Mouse (Mus musculus): ENCODE measurements around the gene Tsnax. TPM values are rescaled to one million over a fixed set of nuclear protein-coding genes. Genes with fewer than 3 reads are reported as not detected.

Tsnax gene
- polyA plus RNA-seq, 1 experiment from 2014 or later = 128 TPM

GRCm38 (mm10) chr8:124995776-124996175 lies 17.0 kb upstream of the Tsnax start:
- Histone ChIP-seq H3K36me3 (no peaks in the 10 kb centered on the region), H3K9me3 (peaks cover 11% of the 10 kb centered on the region; the same call in 1 of the 2 replicates), H3K27me3 (ENCODE audit: insufficient read depth, poor library complexity, severe bottlenecking) (peaks cover 13% of the 10 kb centered on the region; the same call in 1 of the 2 replicates), H3K4me1 (replicated peaks) (peaks cover 8% of the 10 kb centered on the region; the same call in 1 of the 2 replicates), H3K27ac (no peak overlapping the region), H3K4me3 (no peak overlapping the region)
- WGBS = 79% methylated on average over 2 of the region's 2 CpGs
- DNase-seq (ENCODE audit: low spot score) = no peak

GRCm38 (mm10) chr8:125024085-125024484 lies 11.3 kb downstream of the Tsnax start:
- no peak overlapping the region for H3K4me3 ChIP-seq
- H3K4me1 ChIP-seq (replicated peaks) = no peaks in the 10 kb centered on the region
- 92% methylated on average over 8 of the region's 8 CpGs for WGBS
- no peak for DNase-seq (ENCODE audit: low spot score)
- H3K9me3 ChIP-seq = no peaks in the 10 kb centered on the region
- no peak overlapping the region for H3K27ac ChIP-seq
- H3K36me3 ChIP-seq = peaks cover 66% of the 10 kb centered on the region
- H3K27me3 ChIP-seq (ENCODE audit: insufficient read depth, poor library complexity, severe bottlenecking) = no peaks in the 10 kb centered on the region

GRCm38 (mm10) chr8:125027211-125027610 lies 14.4 kb downstream of the Tsnax start:
- Histone ChIP-seq H3K4me3 (no peak overlapping the region), H3K4me1 (replicated peaks) (no peaks in the 10 kb centered on the region), H3K9me3 (no peaks in the 10 kb centered on the region), H3K27me3 (ENCODE audit: insufficient read depth, poor library complexity, severe bottlenecking) (no peaks in the 10 kb centered on the region), H3K36me3 (peaks cover 86% of the 10 kb centered on the region), H3K27ac (no peak overlapping the region)
- 95% methylated on average over 3 of the region's 3 CpGs for WGBS
- no peak for DNase-seq (ENCODE audit: low spot score)

GRCm38 (mm10) chr8:125028841-125029240 lies 16.0 kb downstream of the Tsnax start:
- 89% methylated on average over 5 of the region's 5 CpGs for WGBS
- Histone ChIP-seq H3K4me3 (no peak overlapping the region), H3K27ac (no peak overlapping the region), H3K27me3 (ENCODE audit: insufficient read depth, poor library complexity, severe bottlenecking) (no peaks in the 10 kb centered on the region), H3K4me1 (replicated peaks) (no peaks in the 10 kb centered on the region), H3K9me3 (no peaks in the 10 kb centered on the region), H3K36me3 (peaks cover 99% of the 10 kb centered on the region)
- DNase-seq (ENCODE audit: low spot score) = no peak

- no peaks in the 10 kb centered on the region for H3K27me3 ChIP-seq (ENCODE audit: insufficient read depth, poor library complexity, severe bottlenecking)
- H3K27ac ChIP-seq = no peak overlapping the region
- H3K4me1 ChIP-seq (replicated peaks) = 0 out of 2 replicates have a peak, but pooled peaks cover 3% of the 10 kb centered on the region
- 88% methylated on average over 5 of the region's 5 CpGs for WGBS
- peaks cover 99% of the 10 kb centered on the region for H3K36me3 ChIP-seq
- no peak for DNase-seq (ENCODE audit: low spot score)
- H3K9me3 ChIP-seq = no peaks in the 10 kb centered on the region
- no peak overlapping the region for H3K4me3 ChIP-seq
These were observed 18.5 kb downstream of the Tsnax start for GRCm38 (mm10) chr8:125031276-125031675.

- DNase-seq (ENCODE audit: low spot score) = peak; percentile 75
- Histone ChIP-seq H3K27me3 (ENCODE audit: insufficient read depth, poor library complexity, severe bottlenecking) (no peaks in the 10 kb centered on the region), H3K36me3 (peaks cover 98% of the 10 kb centered on the region), H3K4me3 (no peak overlapping the region), H3K27ac (peak overlapping the region; percentile 71), H3K4me1 (replicated peaks) (peaks cover 10% of the 10 kb centered on the region; the same call in 1 of the 2 replicates), H3K9me3 (no peaks in the 10 kb centered on the region)
- WGBS = 33% methylated on average over 8 of the region's 8 CpGs
These were observed 21.9 kb downstream of the Tsnax start for GRCm38 (mm10) chr8:125034669-125035068.

GRCm38 (mm10) chr8:125037081-125037480 lies 24.3 kb downstream of the Tsnax start:
- no peak overlapping the region for H3K4me3 ChIP-seq
- peaks cover 87% of the 10 kb centered on the region for H3K36me3 ChIP-seq
- no peaks in the 10 kb centered on the region for H3K27me3 ChIP-seq (ENCODE audit: insufficient read depth, poor library complexity, severe bottlenecking)
- DNase-seq (ENCODE audit: low spot score) = no peak
- peaks cover 21% of the 10 kb centered on the region for H3K4me1 ChIP-seq (replicated peaks)
- H3K9me3 ChIP-seq = 0 out of 2 replicates have a peak, but pooled peaks cover 4% of the 10 kb centered on the region
- H3K27ac ChIP-seq = no peak overlapping the region
- 83% methylated on average over 7 of the region's 7 CpGs for WGBS

- no peak for DNase-seq (ENCODE audit: low spot score)
- no peak overlapping the region for H3K27ac ChIP-seq
- peaks cover 27% of the 10 kb centered on the region for H3K4me1 ChIP-seq (replicated peaks)
- H3K4me3 ChIP-seq = no peak overlapping the region
- no peaks in the 10 kb centered on the region for H3K27me3 ChIP-seq (ENCODE audit: insufficient read depth, poor library complexity, severe bottlenecking)
- peaks cover 70% of the 10 kb centered on the region for H3K36me3 ChIP-seq
- H3K9me3 ChIP-seq = 0 out of 2 replicates have a peak, but pooled peaks cover 4% of the 10 kb centered on the region
- WGBS = 90% methylated on average over 15 of the region's 15 CpGs
These were observed 25.9 kb downstream of the Tsnax start for GRCm38 (mm10) chr8:125038731-125039130.

- Histone ChIP-seq H3K27ac (0 out of 2 replicates have a peak overlapping the region, but pooled peaks have one; percentile 30), H3K4me1 (replicated peaks) (peaks cover 27% of the 10 kb centered on the region), H3K4me3 (no peak overlapping the region), H3K36me3 (peaks cover 50% of the 10 kb centered on the region), H3K27me3 (ENCODE audit: insufficient read depth, poor library complexity, severe bottlenecking) (no peaks in the 10 kb centered on the region), H3K9me3 (0 out of 2 replicates have a peak, but pooled peaks cover 4% of the 10 kb centered on the region)
- WGBS = 76% methylated on average over 15 of the region's 15 CpGs
- DNase-seq (ENCODE audit: low spot score) = peak; percentile 10
These were observed 28.0 kb downstream of the Tsnax start for GRCm38 (mm10) chr8:125040587-125041375.

GRCm38 (mm10) chr8:125041496-125041895 lies 28.7 kb downstream of the Tsnax start:
- DNase-seq (ENCODE audit: low spot score) = no peak
- WGBS = 69% methylated on average over 2 of the region's 2 CpGs
- H3K4me1 ChIP-seq (replicated peaks) = peaks cover 27% of the 10 kb centered on the region

GRCm38 (mm10) chr8:125043394-125043793 lies 30.6 kb downstream of the Tsnax start:
- no peak for DNase-seq (ENCODE audit: low spot score)

More at GRCm38 (mm10) chr8:125041496-125041895, 28.7 kb downstream of the Tsnax start:
- H3K4me3 ChIP-seq = no peak overlapping the region
- peak overlapping the region; percentile 45; the same call in 1 of the 2 replicates for H3K27ac ChIP-seq
- peaks cover 44% of the 10 kb centered on the region for H3K36me3 ChIP-seq
- 0 out of 2 replicates have a peak, but pooled peaks cover 4% of the 10 kb centered on the region for H3K9me3 ChIP-seq
- no peaks in the 10 kb centered on the region for H3K27me3 ChIP-seq (ENCODE audit: insufficient read depth, poor library complexity, severe bottlenecking)

GRCm38 (mm10) chr8:125043935-125044334 lies 31.1 kb downstream of the Tsnax start:
- Histone ChIP-seq H3K4me1 (replicated peaks) (peaks cover 20% of the 10 kb centered on the region), H3K27ac (no peak overlapping the region), H3K27me3 (ENCODE audit: insufficient read depth, poor library complexity, severe bottlenecking) (no peaks in the 10 kb centered on the region), H3K36me3 (peaks cover 21% of the 10 kb centered on the region), H3K9me3 (0 out of 2 replicates have a peak, but pooled peaks cover 4% of the 10 kb centered on the region), H3K4me3 (no peak overlapping the region)
- 44% methylated on average over 9 of the region's 9 CpGs for WGBS
- no peak for DNase-seq (ENCODE audit: low spot score)

More at GRCm38 (mm10) chr8:125043394-125043793, 30.6 kb downstream of the Tsnax start:
- Histone ChIP-seq H3K27me3 (ENCODE audit: insufficient read depth, poor library complexity, severe bottlenecking) (no peaks in the 10 kb centered on the region), H3K36me3 (peaks cover 26% of the 10 kb centered on the region), H3K9me3 (0 out of 2 replicates have a peak, but pooled peaks cover 4% of the 10 kb centered on the region), H3K4me1 (replicated peaks) (peaks cover 20% of the 10 kb centered on the region), H3K4me3 (no peak overlapping the region), H3K27ac (no peak overlapping the region)
- 72% methylated on average over 7 of the region's 7 CpGs for WGBS

GRCm38 (mm10) chr8:125045760-125046159 lies 33.0 kb downstream of the Tsnax start:
- no peaks in the 10 kb centered on the region for H3K27me3 ChIP-seq (ENCODE audit: insufficient read depth, poor library complexity, severe bottlenecking)
- H3K9me3 ChIP-seq = no peaks in the 10 kb centered on the region
- H3K27ac ChIP-seq = no peak overlapping the region
- 86% methylated on average over 1 of the region's 1 CpGs for WGBS
- H3K36me3 ChIP-seq = peaks cover 3% of the 10 kb centered on the region; the same call in 1 of the 2 replicates
- H3K4me3 ChIP-seq = no peak overlapping the region
- no peak for DNase-seq (ENCODE audit: low spot score)
- peaks cover 17% of the 10 kb centered on the region for H3K4me1 ChIP-seq (replicated peaks)
